Mouse (Mus musculus) cerebellum, adult 2 months (tissue): ENCODE data around the gene Spz1. TPM values are rescaled to one million over a fixed set of nuclear protein-coding genes. Genes with fewer than 3 reads are reported as not detected.

Experiments
- DNase-seq, 2 experiments: peaks; one replicate each; pipeline ENCODE4 v3.0.0; 2021
- H3K27ac ChIP-seq: fragments of 200-500 bp; 2 replicates; pipeline ENCODE4 v1.5.1; 2012; ENCODE audit warnings: low read length, control low read depth, inconsistent platforms; ENCODE audit not compliant: insufficient read depth
- H3K27me3 ChIP-seq: fragments of 200-500 bp; 2 replicates; pipeline ENCODE4 v1.6.1; 2012; ENCODE audit warnings: inconsistent platforms, mild to moderate bottlenecking, low read length, moderate library complexity; ENCODE audit not compliant: control insufficient read depth, insufficient read depth
- H3K4me1 ChIP-seq: fragments of 200-500 bp; 2 replicates; pipeline ENCODE4 v1.6.1; 2011; ENCODE audit warnings: low read length; ENCODE audit not compliant: control insufficient read depth, insufficient read depth
- H3K4me3 ChIP-seq: fragments of 200-500 bp; replicated peaks from 2 replicates; pipeline ENCODE3; 2011; ENCODE audit warnings: mild to moderate bottlenecking, low read depth, low read length, control low read depth; ENCODE audit not compliant: insufficient read depth
- CTCF ChIP-seq: fragments of 200-500 bp; IDR thresholded peaks from 2 replicates; pipeline ENCODE4 v1.5.1; 2011; ENCODE audit warnings: low read depth, mild to moderate bottlenecking, control low read depth, low read length, moderate library complexity, borderline replicate concordance; ENCODE audit not compliant: insufficient read depth
- POLR2A ChIP-seq: fragments of 200-500 bp; IDR thresholded peaks from 2 replicates; pipeline ENCODE4 v1.6.1; 2011; ENCODE audit warnings: low read length, control low read depth, borderline replicate concordance; ENCODE audit not compliant: insufficient read depth
- WGBS: fragments of 180-500 bp; shearing (Covaris S2); methylation state at CpG from one replicate; pipeline ENCODE4 v1.1.7; 2018; 5-methylcytosine and 5-hydroxymethylcytosine counted together
- polyA plus RNA-seq: library from polyadenylated mRNA; depleted of rRNA; stranded (reverse); fragments of >200 nt; gene quantifications from 2 replicates; pipeline ENCODE4 v1.2.3, GENCODE M21; 2012; rRNA removed

The Spz1 gene
- polyA plus RNA-seq, 1 experiment = not detected

DNA sequence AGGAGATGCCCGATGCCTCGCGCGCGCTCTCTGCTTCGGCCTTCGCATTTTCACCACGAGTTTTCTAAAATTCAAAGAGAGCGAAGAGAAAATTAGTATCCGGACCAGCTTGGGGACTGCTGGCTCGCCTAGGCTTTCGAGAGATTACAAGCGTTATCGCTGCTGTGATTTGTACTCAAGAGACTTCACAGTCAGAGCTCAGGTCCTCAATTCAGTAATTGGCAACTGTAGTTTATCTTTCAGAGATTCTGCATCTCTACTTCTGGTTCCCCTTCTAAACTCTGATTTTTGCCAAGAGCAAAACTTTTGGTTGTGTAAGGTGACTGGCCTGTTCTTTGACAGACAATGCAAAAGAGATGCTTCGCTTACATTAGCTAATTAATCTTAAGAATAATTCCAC lies 44.7 kb downstream of the Spz1 start:
- Histone ChIP-seq H3K4me3 (peak overlapping the region; percentile 65), H3K4me1 (no peaks in the 10 kb centered on the region), H3K27ac (peak overlapping the region; percentile 30), H3K27me3 (no peaks in the 10 kb centered on the region)
- 3% methylated on average over 15 of the region's 15 CpGs for WGBS
- no peak for TF ChIP-seq CTCF
- TF ChIP-seq POLR2A = no peak
- no peak for DNase-seq

- no peaks in the 10 kb centered on the region for H3K4me1 ChIP-seq
- H3K4me3 ChIP-seq = peak within 1 kb of the TSS; percentile 65
- peak within 1 kb of the TSS; percentile 63 for H3K27ac ChIP-seq
- TF ChIP-seq CTCF (no peak), POLR2A (peak; percentile 94; the same call in 1 of the 2 replicates)
- WGBS = under 1% methylated on average over 44 of the region's 46 CpGs
- H3K27me3 ChIP-seq = no peaks in the 10 kb centered on the region
- peak; percentile 97 to 99 for DNase-seq
These were observed 45.2 kb downstream of the Spz1 start, which contains the start of gene Zfyve16 for GRCm38 (mm10) chr13:92530721-92531211. TSS of gene Zfyve16 (minus strand) at chr13:92530868.

GRCm38 (mm10) chr13:92529828-92530720 lies 45.9 kb downstream of the Spz1 start:
- no peaks in the 10 kb centered on the region for H3K4me1 ChIP-seq
- WGBS = under 1% methylated on average over 47 of the region's 47 CpGs
- peak overlapping the region; percentile 63 for H3K27ac ChIP-seq
- H3K4me3 ChIP-seq = peak overlapping the region; percentile 65
- no peaks in the 10 kb centered on the region for H3K27me3 ChIP-seq
- DNase-seq = no peak
- no peak for TF ChIP-seq POLR2A
- no peak for TF ChIP-seq CTCF

Other genes starting within 250 kb of the Spz1 start
- 2.8 TPM in 2 replicates for gene Dhfr, start 221.4 kb downstream of the Spz1 start, polyA plus RNA-seq
- gene Msh3, start 221.2 kb downstream of the Spz1 start, polyA plus RNA-seq = 23.7 and 25.1 TPM in 2 replicates
- gene Ankrd34b, start 150.3 kb downstream of the Spz1 start, polyA plus RNA-seq = 22.4 and 23.9 TPM in 2 replicates
- 7.4 and 8.0 TPM in 2 replicates for gene Fam151b, start 92.2 kb downstream of the Spz1 start, polyA plus RNA-seq
- 13.6 and 15.0 TPM in 2 replicates for gene Zfyve16, start 45.3 kb downstream of the Spz1 start, polyA plus RNA-seq
- 48.1 and 50.7 TPM in 2 replicates for gene Serinc5, start 34.9 kb upstream of the Spz1 start, polyA plus RNA-seq
- 0.24 and 0.26 TPM in 2 replicates for gene Thbs4, start 218.6 kb upstream of the Spz1 start, polyA plus RNA-seq